Mouse (Mus musculus) thymus, adult 2 months (tissue): ENCODE measurements around the gene Cnn1.

Experiments
- CTCF ChIP-seq: fragments of 200-500 bp; IDR thresholded peaks from 2 replicates; pipeline ENCODE4 v1.5.1; 2012; ENCODE audit warnings: mild to moderate bottlenecking, control low read depth, low read length, moderate library complexity, borderline replicate concordance; ENCODE audit not compliant: control insufficient read depth, poor library complexity, insufficient read depth; ENCODE audit errors: extremely low read depth
- POLR2A ChIP-seq: fragments of 200-500 bp; IDR thresholded peaks from 2 replicates; pipeline ENCODE4 v1.6.1; 2012; ENCODE audit warnings: mild to moderate bottlenecking, low read length, control low read depth, moderate library complexity; ENCODE audit not compliant: control insufficient read depth, poor library complexity, insufficient read depth; ENCODE audit errors: extremely low read depth

- TF ChIP-seq CTCF (no peak), POLR2A (no peak)
Observed at GRCm38 (mm10) chr9:22098993-22099696, at the start of gene Cnn1.
